Mouse (Mus musculus): ENCODE data around the gene Polr2a. TPM values are rescaled to one million over a fixed set of nuclear protein-coding genes. Genes with fewer than 3 reads are reported as not detected.
"Not testable (repeated sequence)": the region's sequence is repeated elsewhere in the genome, so short reads cannot be mapped to it uniquely, and the experiment has no call there.

The Polr2a gene
- polyA plus RNA-seq, 1 experiment from 2014 or later: 9.6 TPM

DNA sequence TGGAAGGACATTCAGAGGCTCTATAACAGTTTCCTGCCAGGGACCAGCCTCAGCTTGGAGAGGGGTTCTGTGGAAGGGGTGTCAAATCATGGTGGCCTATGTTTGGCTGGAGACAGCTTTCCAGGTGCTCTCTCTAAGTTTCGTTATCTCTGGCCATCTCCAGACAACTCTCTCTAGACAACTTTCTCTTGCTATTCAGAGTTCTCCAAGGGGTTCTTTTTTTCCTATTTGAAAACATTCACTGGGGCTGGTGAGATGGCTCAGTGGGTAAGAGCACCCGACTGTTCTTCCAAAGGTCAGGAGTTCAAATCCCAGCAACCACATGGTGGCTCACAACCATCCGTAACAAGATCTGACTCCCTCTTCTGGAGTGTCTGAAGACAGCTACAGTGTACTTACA is 55.1 kb downstream of the Polr2a start:
- not testable (repeated sequence) for H3K36me3 ChIP-seq; H3K27me3 ChIP-seq; H3K9me3 ChIP-seq (replicated peaks); H3K4me3 ChIP-seq (replicated peaks); H3K27ac ChIP-seq; DNase-seq; H3K4me2 ChIP-seq; ATAC-seq (ENCODE audit: low read depth); H3K9ac ChIP-seq
- 76% methylated on average over 2 of the region's 3 CpGs for WGBS (ENCODE audit: insufficient replicate concordance)
- H3K4me1 ChIP-seq (replicated peaks): peaks cover 32% of the 10 kb centered on the region

GRCm38 (mm10) chr11:69702886-69703285 is 55.6 kb downstream of the Polr2a start:
- H3K27ac ChIP-seq; H3K9ac ChIP-seq; H3K27me3 ChIP-seq; H3K4me2 ChIP-seq; ATAC-seq (ENCODE audit: low read depth); DNase-seq; H3K36me3 ChIP-seq; H3K4me3 ChIP-seq (replicated peaks); H3K9me3 ChIP-seq (replicated peaks): not testable (repeated sequence)
- H3K4me1 ChIP-seq (replicated peaks): peaks cover 32% of the 10 kb centered on the region
- WGBS (ENCODE audit: insufficient replicate concordance): 84% methylated on average over 10 of the region's 10 CpGs

DNA sequence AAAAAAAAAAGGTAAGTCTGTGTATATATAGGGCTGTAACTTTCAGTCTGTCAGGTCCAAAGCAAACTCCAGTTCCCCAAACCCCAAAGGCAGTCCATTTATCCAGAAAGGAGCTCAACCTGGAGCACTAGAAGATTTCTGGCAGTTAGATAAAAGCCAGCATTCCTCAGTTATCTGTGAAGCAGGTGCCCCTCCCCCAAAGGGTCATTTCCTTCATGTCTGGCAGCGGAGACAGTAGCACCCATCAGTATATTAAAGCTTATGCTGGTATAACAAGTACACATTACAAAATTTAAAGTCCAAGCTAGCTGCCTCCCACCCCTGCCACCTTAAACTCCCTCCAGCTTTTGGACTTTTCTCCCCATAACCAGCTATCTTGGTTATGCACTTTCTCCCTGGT is 58.8 kb downstream of the Polr2a start:
- Histone ChIP-seq H3K27ac (peak overlapping the region; percentile 3; the same call in 1 of the 2 replicates), H3K27me3 (peaks cover 9% of the 10 kb centered on the region), H3K9ac (no peak overlapping the region), H3K4me3 (replicated peaks) (no peak overlapping the region), H3K9me3 (replicated peaks) (no peaks in the 10 kb centered on the region), H3K4me2 (no peak overlapping the region), H3K4me1 (replicated peaks) (peaks cover 34% of the 10 kb centered on the region), H3K36me3 (no peaks in the 10 kb centered on the region)
- DNase-seq (no peak), ATAC-seq (ENCODE audit: low read depth) (no peak)
- WGBS (ENCODE audit: insufficient replicate concordance): 21% methylated on average over 1 of the region's 1 CpGs

GRCm38 (mm10) chr11:69698574-69698973 is 59.9 kb downstream of the Polr2a start:
- no peak overlapping the region for H3K4me2 ChIP-seq
- DNase-seq (no peak), ATAC-seq (ENCODE audit: low read depth) (no peak)
- H3K27me3 ChIP-seq: peaks cover 9% of the 10 kb centered on the region
- H3K27ac ChIP-seq: no peak overlapping the region
- H3K4me3 ChIP-seq (replicated peaks): no peak overlapping the region
- 59% methylated on average over 5 of the region's 5 CpGs for WGBS (ENCODE audit: insufficient replicate concordance)
- no peaks in the 10 kb centered on the region for H3K36me3 ChIP-seq
- peaks cover 30% of the 10 kb centered on the region for H3K4me1 ChIP-seq (replicated peaks)
- H3K9ac ChIP-seq: no peak overlapping the region
- H3K9me3 ChIP-seq (replicated peaks): no peaks in the 10 kb centered on the region

GRCm38 (mm10) chr11:69697396-69697795 is 61.0 kb downstream of the Polr2a start:
- Histone ChIP-seq H3K27me3 (peaks cover 13% of the 10 kb centered on the region), H3K4me2 (no peak overlapping the region), H3K9ac (no peak overlapping the region), H3K27ac (no peak overlapping the region), H3K4me1 (replicated peaks) (peaks cover 42% of the 10 kb centered on the region), H3K4me3 (replicated peaks) (no peak overlapping the region), H3K36me3 (no peaks in the 10 kb centered on the region), H3K9me3 (replicated peaks) (no peaks in the 10 kb centered on the region)
- ATAC-seq (ENCODE audit: low read depth): no peak
- WGBS (ENCODE audit: insufficient replicate concordance): 70% methylated on average over 3 of the region's 3 CpGs
- no peak for DNase-seq

DNA sequence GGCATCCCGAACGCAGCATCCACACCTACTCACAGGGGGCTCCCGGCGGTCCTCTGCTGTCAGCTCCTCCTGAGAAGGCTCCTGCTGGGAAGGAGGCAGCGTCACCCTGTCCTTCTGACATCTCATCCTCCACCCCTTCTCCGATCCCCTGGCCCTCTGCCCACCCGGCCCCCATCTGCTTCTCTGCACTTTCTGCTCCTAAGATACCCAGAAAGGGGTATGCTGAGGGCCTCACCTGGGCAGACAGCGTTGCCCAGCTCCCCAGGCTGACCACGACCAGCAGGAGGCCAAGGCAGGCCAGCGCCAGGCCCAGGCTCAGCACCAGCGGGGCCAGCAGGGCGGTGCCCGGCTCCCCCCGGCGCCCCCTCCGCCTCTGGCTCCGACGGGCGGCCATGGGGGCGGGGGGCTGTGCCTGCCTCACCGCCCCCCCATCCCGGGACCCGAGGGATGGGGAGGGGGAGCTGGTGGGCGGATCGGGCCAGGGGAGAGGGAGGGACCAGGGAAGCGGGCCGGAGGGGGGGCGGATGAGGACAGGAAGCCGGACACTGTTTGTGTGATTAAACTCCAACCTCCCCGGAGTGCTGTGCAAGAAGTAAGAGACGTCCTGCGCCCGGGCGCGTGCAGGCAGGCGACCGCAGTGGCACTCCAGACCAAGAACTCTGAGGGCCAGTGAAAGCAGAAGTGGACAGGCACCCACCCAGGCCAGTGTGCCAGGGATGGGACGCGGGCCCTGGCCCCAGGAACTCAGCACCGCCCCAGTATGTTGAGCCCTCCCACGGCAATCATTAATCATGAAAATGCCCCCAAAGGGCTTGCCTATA is 62.9 kb downstream of the Polr2a start, which contains the start of the genes Tnfsf12 and Tnfsfm13:
Gene Tnfsf12 (minus strand): TSS at position 489 of the 821 bp plus-strand sequence.
Gene Tnfsfm13 (minus strand): TSS at position 738 of the 821 bp plus-strand sequence.
- no peak for DNase-seq
- H3K36me3 ChIP-seq: no peaks in the 10 kb centered on the region
- H3K9me3 ChIP-seq (replicated peaks): no peaks in the 10 kb centered on the region
- H3K9ac ChIP-seq: peak within 1 kb of the TSS; percentile 65
- H3K27me3 ChIP-seq: peaks cover 13% of the 10 kb centered on the region
- peaks cover 44% of the 10 kb centered on the region for H3K4me1 ChIP-seq (replicated peaks)
- peak; percentile 59 for ATAC-seq (ENCODE audit: low read depth)
- 9% methylated on average over 41 of the region's 41 CpGs for WGBS (ENCODE audit: insufficient replicate concordance)
- peak within 1 kb of the TSS; percentile 59 for H3K27ac ChIP-seq
- H3K4me2 ChIP-seq: peak within 1 kb of the TSS; percentile 71
- H3K4me3 ChIP-seq (replicated peaks): peak within 1 kb of the TSS; percentile 58

GRCm38 (mm10) chr11:69695046-69695360 is 63.4 kb downstream of the Polr2a start:
- WGBS (ENCODE audit: insufficient replicate concordance): 51% methylated on average over 6 of the region's 6 CpGs
- H3K27ac ChIP-seq: peak overlapping the region; percentile 59; the same call in 1 of the 2 replicates
- no peaks in the 10 kb centered on the region for H3K9me3 ChIP-seq (replicated peaks)
- H3K4me3 ChIP-seq (replicated peaks): peak overlapping the region; percentile 58
- peak overlapping the region; percentile 71 for H3K4me2 ChIP-seq
- H3K27me3 ChIP-seq: peaks cover 13% of the 10 kb centered on the region
- H3K4me1 ChIP-seq (replicated peaks): peaks cover 44% of the 10 kb centered on the region
- no peaks in the 10 kb centered on the region for H3K36me3 ChIP-seq
- DNase-seq (no peak), ATAC-seq (ENCODE audit: low read depth) (no peak)
- H3K9ac ChIP-seq: peak overlapping the region; percentile 65

GRCm38 (mm10) chr11:69693421-69693965 is 64.9 kb downstream of the Polr2a start:
- ATAC-seq (ENCODE audit: low read depth): no peak
- Histone ChIP-seq H3K27ac (peak overlapping the region; percentile 13; the same call in 1 of the 2 replicates), H3K9me3 (replicated peaks) (no peaks in the 10 kb centered on the region), H3K36me3 (no peaks in the 10 kb centered on the region), H3K27me3 (peaks cover 13% of the 10 kb centered on the region), H3K4me2 (no peak overlapping the region), H3K4me3 (replicated peaks) (no peak overlapping the region), H3K4me1 (replicated peaks) (peaks cover 40% of the 10 kb centered on the region), H3K9ac (no peak overlapping the region)
- no peak for DNase-seq
- 51% methylated on average over 11 of the region's 11 CpGs for WGBS (ENCODE audit: insufficient replicate concordance)

DNA sequence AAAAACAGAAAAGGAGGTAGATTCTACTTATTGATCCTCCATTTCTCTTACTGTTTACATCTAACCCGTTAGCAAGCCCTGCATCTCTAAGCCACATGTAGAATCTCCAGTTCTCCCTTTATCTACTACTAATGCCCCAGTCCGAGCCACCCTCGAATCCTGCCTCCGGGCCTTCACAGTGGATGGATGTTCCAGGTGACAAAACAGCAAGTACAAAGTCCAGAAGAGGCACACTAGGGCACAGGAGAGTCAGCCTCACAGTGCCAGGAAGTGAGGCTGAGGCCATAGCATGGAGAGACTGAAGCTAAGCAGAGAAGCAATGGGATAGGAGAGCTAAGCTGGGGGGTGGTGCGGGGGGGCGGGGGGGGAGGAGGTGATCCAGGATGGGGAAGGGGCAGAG is 65.6 kb downstream of the Polr2a start:
- WGBS (ENCODE audit: insufficient replicate concordance): 74% methylated on average over 6 of the region's 6 CpGs
- H3K4me1 ChIP-seq (replicated peaks): peaks cover 40% of the 10 kb centered on the region
- H3K9ac ChIP-seq: no peak overlapping the region
- H3K4me3 ChIP-seq (replicated peaks): no peak overlapping the region
- no peak for ATAC-seq (ENCODE audit: low read depth)
- H3K36me3 ChIP-seq: no peaks in the 10 kb centered on the region
- peaks cover 13% of the 10 kb centered on the region for H3K27me3 ChIP-seq
- no peaks in the 10 kb centered on the region for H3K9me3 ChIP-seq (replicated peaks)
- H3K27ac ChIP-seq: no peak overlapping the region
- H3K4me2 ChIP-seq: no peak overlapping the region
- DNase-seq: no peak

- H3K9me3 ChIP-seq (replicated peaks): no peaks in the 10 kb centered on the region
- no peak for ATAC-seq (ENCODE audit: low read depth)
- no peak for DNase-seq
- H3K4me1 ChIP-seq (replicated peaks): peaks cover 40% of the 10 kb centered on the region
- no peak overlapping the region for H3K4me3 ChIP-seq (replicated peaks)
- no peak overlapping the region for H3K4me2 ChIP-seq
- 29% methylated on average over 9 of the region's 9 CpGs for WGBS (ENCODE audit: insufficient replicate concordance)
- H3K27me3 ChIP-seq: peaks cover 13% of the 10 kb centered on the region
- H3K9ac ChIP-seq: 0 out of 2 replicates have a peak overlapping the region, but pooled peaks have one; percentile 18
- H3K36me3 ChIP-seq: no peaks in the 10 kb centered on the region
- no peak overlapping the region for H3K27ac ChIP-seq
Observed at GRCm38 (mm10) chr11:69692196-69692811, 66.1 kb downstream of the Polr2a start.

DNA sequence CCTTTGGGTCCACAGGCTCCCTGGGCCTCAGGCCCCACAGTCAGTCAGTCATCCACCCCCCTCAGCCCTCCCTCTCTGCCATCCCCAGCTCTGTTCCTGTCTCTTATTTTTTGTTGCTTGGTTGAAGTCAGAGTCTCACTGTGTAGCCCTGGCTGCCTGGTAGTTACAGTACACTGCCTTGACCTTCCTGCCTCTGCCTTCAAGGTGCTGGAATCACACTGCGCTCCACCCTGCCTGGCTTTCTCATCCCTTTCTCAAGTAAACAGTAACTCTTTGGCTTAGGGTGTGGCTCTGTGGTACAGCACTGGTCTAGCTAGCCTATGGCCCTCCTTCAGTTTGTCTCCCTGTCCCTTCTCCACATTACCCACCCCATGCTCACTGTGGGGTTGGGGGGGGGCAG is 68.5 kb downstream of the Polr2a start:
- H3K4me2 ChIP-seq: no peak overlapping the region

More for the DNA sequence above, 68.5 kb downstream of the Polr2a start:
- Histone ChIP-seq H3K9ac (no peak overlapping the region), H3K4me3 (replicated peaks) (no peak overlapping the region), H3K27me3 (peaks cover 4% of the 10 kb centered on the region; the same call in 1 of the 2 replicates), H3K27ac (no peak overlapping the region), H3K4me1 (replicated peaks) (peaks cover 41% of the 10 kb centered on the region), H3K36me3 (no peaks in the 10 kb centered on the region), H3K9me3 (replicated peaks) (no peaks in the 10 kb centered on the region)
- 97% methylated on average over 1 of the region's 1 CpGs for WGBS (ENCODE audit: insufficient replicate concordance)
- DNase-seq: no peak
- ATAC-seq (ENCODE audit: low read depth): no peak

Data from liver, embryonic 13.5 days (tissue).